Mouse (Mus musculus): ENCODE data around the gene Alas2. TPM values are rescaled to one million over a fixed set of nuclear protein-coding genes. Genes with fewer than 3 reads are reported as not detected.

Gene Alas2
- polyA plus RNA-seq, 1 experiment from 2014 or later = 31.0 TPM

Small RNA genes lying within 50 kb of the gene (microRNA-seq; reads per million reads assigned to microRNA genes)
- not detected for gene Mir3620

Other genes starting within 250 kb of the Alas2 start
- 45.6 and 45.9 TPM in 2 replicates for gene Tmem29, start 88.2 kb upstream of the Alas2 start, polyA plus RNA-seq (2015; fragmentation: Nextera tagmentation; extraction: Ambion mirVana)
- 5.4 and 5.5 TPM in 2 replicates for gene Pfkfb1, start 40.9 kb downstream of the Alas2 start, polyA plus RNA-seq (2015; fragmentation: Nextera tagmentation; extraction: Ambion mirVana)
- 22.4 and 27.1 TPM in 2 replicates for gene Apex2, start 42.5 kb downstream of the Alas2 start, polyA plus RNA-seq (2015; fragmentation: Nextera tagmentation; extraction: Ambion mirVana)
- gene Tro, start 110.2 kb downstream of the Alas2 start, polyA plus RNA-seq (2015; fragmentation: Nextera tagmentation; extraction: Ambion mirVana) = 28.3 and 31.0 TPM in 2 replicates